Mouse (Mus musculus) kidney, adult 2 months (tissue): ENCODE results near the gene Elmod1.

Experiments used
- CTCF ChIP-seq: fragments of 200-500 bp; conservative IDR thresholded peaks from 2 replicates; pipeline ENCODE4 v1.5.1; 2011; ENCODE audit warnings: low read depth, mild to moderate bottlenecking, control low read depth, low read length, moderate library complexity, mixed read lengths; ENCODE audit not compliant: insufficient read depth, insufficient read length
- POLR2A ChIP-seq: fragments of 200-500 bp; IDR thresholded peaks from one replicate; pipeline ENCODE4 v1.6.1; 2011; ENCODE audit warnings: low read depth, low read length, control low read depth

GRCm38 (mm10) chr9:53967610-53968368 is 7.3 kb downstream of the Elmod1 start:
- no peak for TF ChIP-seq CTCF
- TF ChIP-seq POLR2A = no peak
